Mouse (Mus musculus): ENCODE results near the gene Nostrin.

GRCm38 (mm10) chr2:69095836-69096235 is 39.8 kb upstream of the Nostrin start:
- TF ChIP-seq POLR2A (IDR thresholded peaks at IDR 0.05; ENCODE audit: low read depth, low read length) (no peak), CTCF (IDR thresholded peaks at IDR 0.05; ENCODE audit: extremely low read depth, insufficient read depth, insufficient read length, insufficient replicate concordance) (no peak)
